Mouse (Mus musculus) neutrophil, adult 5-6 weeks (primary cell): ENCODE data around the gene Gm20671. TPM values are rescaled to one million over a fixed set of nuclear protein-coding genes. Genes with fewer than 3 reads are reported as not detected.

ENCODE experiments used
- ATAC-seq: fragments of 151-379, 151-347 bp; 2 replicates; pipeline ENCODE4 v1.8.0; 2017; ENCODE audit warnings: mild to moderate bottlenecking, moderate TSS enrichment; ENCODE audit not compliant: insufficient number of reproducible peaks, poor library complexity, low FRiP score, severe bottlenecking; ENCODE audit errors: extremely low read depth
- total RNA-seq: library from RNA; stranded (forward); fragments of 200-1000 nt; gene quantifications from 2 replicates; pipeline ENCODE4 v1.2.3, GENCODE M21; 2017

Gene Gm20671
- total RNA-seq, 1 experiment from 2014 or later: 7.3 TPM

GRCm38 (mm10) chr5:32706226-32706780 lies 120.6 kb downstream of the Gm20671 start:
- no peak for ATAC-seq

GRCm38 (mm10) chr5:32697208-32697867 lies 129.6 kb downstream of the Gm20671 start:
- ATAC-seq: no peak

GRCm38 (mm10) chr5:32693411-32693810 lies 133.5 kb downstream of the Gm20671 start:
- ATAC-seq: no peak

Other genes starting within 250 kb of the Gm20671 start
- 3.1 and 3.6 TPM in 2 replicates for gene Yes1, start 215.9 kb downstream of the Gm20671 start, total RNA-seq
- 42.5 and 44.1 TPM in 2 replicates for gene Pisd, start 41.5 kb downstream of the Gm20671 start, total RNA-seq
- gene Prr14l, start 27.1 kb upstream of the Gm20671 start, total RNA-seq: 53.8 and 58.6 TPM in 2 replicates
- 55.7 and 58.4 TPM in 2 replicates for gene Depdc5, start 36.6 kb upstream of the Gm20671 start, total RNA-seq
- 130 and 149 TPM in 2 replicates for gene Ywhah, start 191.7 kb upstream of the Gm20671 start, total RNA-seq